Mouse (Mus musculus): Measurements from ENCODE around the gene Mcm3. TPM values are rescaled to one million over a fixed set of nuclear protein-coding genes. Genes with fewer than 3 reads are reported as not detected.

Mcm3 gene
- polyA plus RNA-seq, 1 experiment from 2014 or later: 142 TPM

GRCm38 (mm10) chr1:20817596-20817995 lies 2.5 kb downstream of the Mcm3 start:
- 0 out of 2 replicates have a peak, but pooled peaks cover 3% of the 10 kb centered on the region for H3K4me1 ChIP-seq (ENCODE audit: control insufficient read depth, insufficient read depth, low read length)
- H3K9ac ChIP-seq (ENCODE audit: low read depth, low read length): no peak overlapping the region
- H3K27me3 ChIP-seq (ENCODE audit: control insufficient read depth, insufficient read depth, low read length): no peaks in the 10 kb centered on the region
- peaks cover 25% of the 10 kb centered on the region for H3K36me3 ChIP-seq (ENCODE audit: control insufficient read depth, insufficient read depth, low read length)
- H3K4me2 ChIP-seq: no peak overlapping the region
- no peak overlapping the region for H3K4me3 ChIP-seq (ENCODE audit: low read depth, low read length)
- H3K9me3 ChIP-seq (replicated peaks; ENCODE audit: control insufficient read depth, low read length): no peaks in the 10 kb centered on the region
- 81% methylated on average over 12 of the region's 12 CpGs for WGBS (ENCODE audit: insufficient replicate concordance)
- ATAC-seq (replicated peaks; ENCODE audit: insufficient number of reproducible peaks, low FRiP score, low TSS enrichment): no peak
- no peak overlapping the region for H3K27ac ChIP-seq (ENCODE audit: low read depth, low read length)

GRCm38 (mm10) chr1:20817172-20817571 lies 2.9 kb downstream of the Mcm3 start:
- Histone ChIP-seq H3K9ac (ENCODE audit: low read depth, low read length) (no peak overlapping the region), H3K36me3 (ENCODE audit: control insufficient read depth, insufficient read depth, low read length) (peaks cover 29% of the 10 kb centered on the region)
- 71% methylated on average over 9 of the region's 9 CpGs for WGBS (ENCODE audit: insufficient replicate concordance)

GRCm38 (mm10) chr1:20814521-20814920 lies 5.6 kb downstream of the Mcm3 start:
- H3K4me3 ChIP-seq (ENCODE audit: low read depth, low read length): no peak overlapping the region
- no peak for ATAC-seq (replicated peaks; ENCODE audit: insufficient number of reproducible peaks, low FRiP score, low TSS enrichment)
- no peaks in the 10 kb centered on the region for H3K27me3 ChIP-seq (ENCODE audit: control insufficient read depth, insufficient read depth, low read length)
- H3K36me3 ChIP-seq (ENCODE audit: control insufficient read depth, insufficient read depth, low read length): peaks cover 45% of the 10 kb centered on the region
- WGBS (ENCODE audit: insufficient replicate concordance): 90% methylated on average over 8 of the region's 8 CpGs
- no peak overlapping the region for H3K27ac ChIP-seq (ENCODE audit: low read depth, low read length)
- H3K9me3 ChIP-seq (replicated peaks; ENCODE audit: control insufficient read depth, low read length): no peaks in the 10 kb centered on the region
- no peak overlapping the region for H3K4me2 ChIP-seq
- 0 out of 2 replicates have a peak, but pooled peaks cover 3% of the 10 kb centered on the region for H3K4me1 ChIP-seq (ENCODE audit: control insufficient read depth, insufficient read depth, low read length)
- no peak overlapping the region for H3K9ac ChIP-seq (ENCODE audit: low read depth, low read length)

More at GRCm38 (mm10) chr1:20817172-20817571, 2.9 kb downstream of the Mcm3 start:
- H3K4me1 ChIP-seq (ENCODE audit: control insufficient read depth, insufficient read depth, low read length): 0 out of 2 replicates have a peak, but pooled peaks cover 3% of the 10 kb centered on the region
- no peak for ATAC-seq (replicated peaks; ENCODE audit: insufficient number of reproducible peaks, low FRiP score, low TSS enrichment)
- H3K4me2 ChIP-seq: no peak overlapping the region
- no peaks in the 10 kb centered on the region for H3K9me3 ChIP-seq (replicated peaks; ENCODE audit: control insufficient read depth, low read length)
- no peaks in the 10 kb centered on the region for H3K27me3 ChIP-seq (ENCODE audit: control insufficient read depth, insufficient read depth, low read length)
- no peak overlapping the region for H3K4me3 ChIP-seq (ENCODE audit: low read depth, low read length)
- H3K27ac ChIP-seq (ENCODE audit: low read depth, low read length): no peak overlapping the region

- Histone ChIP-seq H3K9ac (ENCODE audit: low read depth, low read length) (no peak overlapping the region), H3K9me3 (replicated peaks; ENCODE audit: control insufficient read depth, low read length) (no peaks in the 10 kb centered on the region), H3K36me3 (ENCODE audit: control insufficient read depth, insufficient read depth, low read length) (peaks cover 45% of the 10 kb centered on the region), H3K4me2 (no peak overlapping the region), H3K4me1 (ENCODE audit: control insufficient read depth, insufficient read depth, low read length) (no peaks in the 10 kb centered on the region), H3K4me3 (ENCODE audit: low read depth, low read length) (no peak overlapping the region), H3K27me3 (ENCODE audit: control insufficient read depth, insufficient read depth, low read length) (no peaks in the 10 kb centered on the region), H3K27ac (ENCODE audit: low read depth, low read length) (no peak overlapping the region)
- ATAC-seq (replicated peaks; ENCODE audit: insufficient number of reproducible peaks, low FRiP score, low TSS enrichment): no peak
- 94% methylated on average over 10 of the region's 10 CpGs for WGBS (ENCODE audit: insufficient replicate concordance)
Measured at GRCm38 (mm10) chr1:20804526-20804925, 15.6 kb downstream of the Mcm3 start.

- Histone ChIP-seq H3K9ac (ENCODE audit: low read depth, low read length) (no peak overlapping the region), H3K4me2 (no peak overlapping the region), H3K4me1 (ENCODE audit: control insufficient read depth, insufficient read depth, low read length) (no peaks in the 10 kb centered on the region), H3K9me3 (replicated peaks; ENCODE audit: control insufficient read depth, low read length) (no peaks in the 10 kb centered on the region), H3K36me3 (ENCODE audit: control insufficient read depth, insufficient read depth, low read length) (peaks cover 20% of the 10 kb centered on the region), H3K27me3 (ENCODE audit: control insufficient read depth, insufficient read depth, low read length) (no peaks in the 10 kb centered on the region), H3K27ac (ENCODE audit: low read depth, low read length) (no peak overlapping the region), H3K4me3 (ENCODE audit: low read depth, low read length) (no peak overlapping the region)
- WGBS (ENCODE audit: insufficient replicate concordance): 79% methylated on average over 8 of the region's 8 CpGs
- ATAC-seq (replicated peaks; ENCODE audit: insufficient number of reproducible peaks, low FRiP score, low TSS enrichment): no peak
Measured at GRCm38 (mm10) chr1:20801682-20802390, 18.3 kb downstream of the Mcm3 start.

- no peaks in the 10 kb centered on the region for H3K9me3 ChIP-seq (replicated peaks; ENCODE audit: control insufficient read depth, low read length)
- ATAC-seq (replicated peaks; ENCODE audit: insufficient number of reproducible peaks, low FRiP score, low TSS enrichment): no peak
- no peaks in the 10 kb centered on the region for H3K27me3 ChIP-seq (ENCODE audit: control insufficient read depth, insufficient read depth, low read length)
- no peaks in the 10 kb centered on the region for H3K4me1 ChIP-seq (ENCODE audit: control insufficient read depth, insufficient read depth, low read length)
- H3K4me3 ChIP-seq (ENCODE audit: low read depth, low read length): no peak overlapping the region
- WGBS (ENCODE audit: insufficient replicate concordance): 97% methylated on average over 2 of the region's 2 CpGs
- H3K4me2 ChIP-seq: no peak overlapping the region
- peaks cover 14% of the 10 kb centered on the region for H3K36me3 ChIP-seq (ENCODE audit: control insufficient read depth, insufficient read depth, low read length)
- H3K27ac ChIP-seq (ENCODE audit: low read depth, low read length): no peak overlapping the region
- no peak overlapping the region for H3K9ac ChIP-seq (ENCODE audit: low read depth, low read length)
Measured at GRCm38 (mm10) chr1:20801275-20801674, 18.8 kb downstream of the Mcm3 start.

DNA sequence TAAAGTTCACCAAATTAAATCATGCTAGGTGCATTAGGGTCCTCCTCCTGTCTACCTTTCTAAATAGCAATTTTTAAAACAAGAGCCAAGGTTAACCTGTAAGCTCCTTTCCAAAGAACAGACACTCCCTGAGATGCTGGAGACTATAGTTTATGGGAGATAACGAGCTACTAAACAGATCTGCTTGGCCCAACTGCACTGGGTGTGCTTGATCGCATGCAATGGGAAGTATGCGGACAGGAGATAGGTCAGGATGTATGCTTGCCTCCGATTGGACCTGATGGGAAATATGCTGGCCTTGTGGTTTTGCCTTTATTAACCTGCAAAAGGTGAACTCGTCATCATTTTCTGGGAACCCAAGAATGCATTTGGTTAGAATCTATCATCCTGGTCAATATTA lies 24.9 kb downstream of the Mcm3 start:
- ATAC-seq (replicated peaks; ENCODE audit: insufficient number of reproducible peaks, low FRiP score, low TSS enrichment): no peak
- Histone ChIP-seq H3K4me3 (ENCODE audit: low read depth, low read length) (no peak overlapping the region), H3K36me3 (ENCODE audit: control insufficient read depth, insufficient read depth, low read length) (no peaks in the 10 kb centered on the region; the same call in 1 of the 2 replicates), H3K4me2 (no peak overlapping the region), H3K9ac (ENCODE audit: low read depth, low read length) (no peak overlapping the region), H3K27ac (ENCODE audit: low read depth, low read length) (no peak overlapping the region), H3K4me1 (ENCODE audit: control insufficient read depth, insufficient read depth, low read length) (no peaks in the 10 kb centered on the region), H3K9me3 (replicated peaks; ENCODE audit: control insufficient read depth, low read length) (no peaks in the 10 kb centered on the region), H3K27me3 (ENCODE audit: control insufficient read depth, insufficient read depth, low read length) (no peaks in the 10 kb centered on the region)
- 85% methylated on average over 5 of the region's 5 CpGs for WGBS (ENCODE audit: insufficient replicate concordance)

- Histone ChIP-seq H3K9me3 (replicated peaks; ENCODE audit: control insufficient read depth, low read length) (no peaks in the 10 kb centered on the region), H3K9ac (ENCODE audit: low read depth, low read length) (no peak overlapping the region), H3K4me3 (ENCODE audit: low read depth, low read length) (no peak overlapping the region), H3K4me2 (no peak overlapping the region), H3K27ac (ENCODE audit: low read depth, low read length) (no peak overlapping the region), H3K27me3 (ENCODE audit: control insufficient read depth, insufficient read depth, low read length) (no peaks in the 10 kb centered on the region), H3K4me1 (ENCODE audit: control insufficient read depth, insufficient read depth, low read length) (no peaks in the 10 kb centered on the region), H3K36me3 (ENCODE audit: control insufficient read depth, insufficient read depth, low read length) (no peaks in the 10 kb centered on the region; the same call in 1 of the 2 replicates)
- 76% methylated on average over 4 of the region's 4 CpGs for WGBS (ENCODE audit: insufficient replicate concordance)
- ATAC-seq (replicated peaks; ENCODE audit: insufficient number of reproducible peaks, low FRiP score, low TSS enrichment): no peak
Measured at GRCm38 (mm10) chr1:20794760-20795159, 25.4 kb downstream of the Mcm3 start.

GRCm38 (mm10) chr1:20791414-20791813 lies 28.7 kb downstream of the Mcm3 start:
- Histone ChIP-seq H3K27ac (ENCODE audit: low read depth, low read length) (no peak overlapping the region), H3K4me2 (no peak overlapping the region), H3K9ac (ENCODE audit: low read depth, low read length) (no peak overlapping the region), H3K36me3 (ENCODE audit: control insufficient read depth, insufficient read depth, low read length) (no peaks in the 10 kb centered on the region), H3K27me3 (ENCODE audit: control insufficient read depth, insufficient read depth, low read length) (no peaks in the 10 kb centered on the region), H3K4me3 (ENCODE audit: low read depth, low read length) (no peak overlapping the region), H3K9me3 (replicated peaks; ENCODE audit: control insufficient read depth, low read length) (no peaks in the 10 kb centered on the region), H3K4me1 (ENCODE audit: control insufficient read depth, insufficient read depth, low read length) (no peaks in the 10 kb centered on the region)
- WGBS (ENCODE audit: insufficient replicate concordance): 55% methylated on average over 7 of the region's 7 CpGs
- ATAC-seq (replicated peaks; ENCODE audit: insufficient number of reproducible peaks, low FRiP score, low TSS enrichment): no peak
